ENCODE assay signal across 10 mouse cellular contexts in genomic region chr6:73014317-73015160, GRCm38 (mm10). TPM values are rescaled to one million over a fixed set of nuclear protein-coding genes. Genes with fewer than 3 reads are reported as not detected.
DNase-seq lines count a peak whose midpoint lies in the region; ATAC-seq and TF ChIP-seq lines count a peak whose summit lies in the region.
"Had no signal": no experiment of that assay in that cellular context is flagged by ENCODE, and none has a peak within 500 bp of the region (broad histone marks: within the 10 kb centered on the region; RNA-seq: fewer than 3 reads in every experiment).

No protein-coding gene starts in this region.

- no peaks in the 10 kb centered on the region for H3K27me3 ChIP-seq in heart, embryonic 12.5 days (replicated peaks)
- no peaks in the 10 kb centered on the region for H3K27me3 ChIP-seq in lung, postnatal 0 days (replicated peaks; ENCODE audit: insufficient read depth, low read length)
- H3K27me3 ChIP-seq: midbrain, embryonic 13.5 days had no signal

- TF ChIP-seq CTCF in lung, postnatal 0 days (IDR thresholded peaks at IDR 0.05) = no peak

- H3K4me2 ChIP-seq in heart, embryonic 12.5 days = no peak overlapping the region
- H3K4me2 ChIP-seq in lung, postnatal 0 days (replicated peaks; ENCODE audit: low read depth, low read length) = no peak overlapping the region
- H3K4me2 ChIP-seq: midbrain, embryonic 13.5 days had no signal

- no peaks in the 10 kb centered on the region for H3K36me3 ChIP-seq in heart, embryonic 12.5 days
- no peaks in the 10 kb centered on the region for H3K36me3 ChIP-seq in lung, postnatal 0 days (ENCODE audit: insufficient read depth, low read length)
- H3K36me3 ChIP-seq: midbrain, embryonic 13.5 days had no signal

- WGBS in heart, embryonic 12.5 days = 42% methylated on average over 13 of the region's 13 CpGs
- WGBS in lung, postnatal 0 days = 58% methylated on average over 13 of the region's 13 CpGs

- no peak overlapping the region for H3K27ac ChIP-seq in heart, embryonic 12.5 days (ENCODE audit: poor library complexity, severe bottlenecking)
- peak overlapping the region; percentile 59 for H3K27ac ChIP-seq in lung, postnatal 0 days (ENCODE audit: low read length)
- H3K27ac ChIP-seq: layer of hippocampus, adult 2 months; midbrain, embryonic 13.5 days had no signal

- H3K9me3 ChIP-seq in heart, embryonic 12.5 days (replicated peaks) = no peaks in the 10 kb centered on the region
- no peaks in the 10 kb centered on the region for H3K9me3 ChIP-seq in lung, postnatal 0 days (ENCODE audit: low read length)
- H3K9me3 ChIP-seq: midbrain, embryonic 13.5 days had no signal

- H3K9ac ChIP-seq in heart, embryonic 12.5 days = no peak overlapping the region
- no peak overlapping the region for H3K9ac ChIP-seq in lung, postnatal 0 days (replicated peaks; ENCODE audit: low read depth)
- H3K9ac ChIP-seq: midbrain, embryonic 13.5 days had no signal

- peak; percentile 41 to 59 for DNase-seq in heart, postnatal 10 days
- peak; percentile 57 for DNase-seq in adipocyte (ENCODE audit: low spot score)
- DNase-seq in gastrocnemius, postnatal 14 days = peak; percentile 37
- DNase-seq in lung, postnatal 0 days (ENCODE audit: low spot score) = peak; percentile 90
- no peak for DNase-seq in thymus, postnatal 4 days
- DNase-seq in left cerebral cortex, adult 18-20 months (ENCODE audit: low spot score in 2 of 2) = no peak
- no peak for DNase-seq in cerebellum, adult 18-20 months

- TF ChIP-seq EP300 in lung, postnatal 0 days (IDR thresholded peaks at IDR 0.05) = peak; percentile 59

- ATAC-seq in heart, embryonic 12.5 days (ENCODE audit: insufficient number of reproducible peaks, low FRiP score) = no peak; the same call in 1 of the 2 replicates
- ATAC-seq in lung, postnatal 0 days = peak; percentile 83
- ATAC-seq: midbrain, embryonic 13.5 days had no signal

- H3K4me3 ChIP-seq in heart, embryonic 12.5 days = no peak overlapping the region
- H3K4me3 ChIP-seq in lung, postnatal 0 days (ENCODE audit: low read depth, low read length) = no peak overlapping the region
- H3K4me3 ChIP-seq: layer of hippocampus, adult 2 months; midbrain, embryonic 13.5 days had no signal

- 0 out of 2 replicates have a peak, but pooled peaks cover 4% of the 10 kb centered on the region for H3K4me1 ChIP-seq in heart, embryonic 12.5 days (replicated peaks)
- H3K4me1 ChIP-seq in lung, postnatal 0 days (ENCODE audit: insufficient read depth, low read depth, low read length) = no peaks in the 10 kb centered on the region

- intact Hi-C loops in heart, postnatal 10 days (cut with DNase I) = loop anchor here (5.0 kb wide), 1 partner anchor 57 kb away; the partner anchor contains the start of gene Tmsb10
- intact Hi-C loops in gastrocnemius, postnatal 14 days (cut with DNase I; ENCODE audit: low total_unique reads) = loop anchor here (5.0 kb wide), 1 partner anchor 72 kb away; no protein-coding TSS in a partner anchor

RNA-seq across cellular contexts. Expression of gene Tmsb10, which starts 56.0 kb away (rescaled TPM):
- 100 to 1,000 TPM; 526 to 622 TPM for total RNA-seq in heart, postnatal 10 days (2021)
- 2,303 and 2,375 TPM in 2 replicates for polyA plus RNA-seq in heart, embryonic 12.5 days (2016; fragmentation: Nextera tagmentation; extraction: Ambion mirVana)
- 100 to 1,000 TPM; 225 to 328 TPM for total RNA-seq in gastrocnemius, postnatal 14 days (2021)
- 2,084 and 2,244 TPM in 2 replicates for polyA plus RNA-seq in lung, postnatal 0 days (2015; fragmentation: Nextera tagmentation; extraction: Ambion mirVana)
- total RNA-seq in left cerebral cortex, adult 18-20 months (2021) = 100 to 1,000 TPM; 420 to 461 TPM

Comparison
In these comparisons a context has a peak if more than half of its experiments do, and no peak if none do; other contexts are left out.
1. DNase-seq: peak in heart, postnatal 10 days (2 of 2), adipocyte (single experiment), gastrocnemius, postnatal 14 days (single experiment) and lung, postnatal 0 days (single experiment); none in thymus, postnatal 4 days (single experiment), left cerebral cortex, adult 18-20 months (0 of 2) and cerebellum, adult 18-20 months (0 of 2).